Mouse (Mus musculus) forebrain, embryonic 11.5 days (tissue): ENCODE data around the gene Med13l. TPM values are rescaled to one million over a fixed set of nuclear protein-coding genes. Genes with fewer than 3 reads are reported as not detected.
A peak's percentile ranks its signal among the peaks of the same experiment; 100 is the strongest.

Source experiments
- ATAC-seq: fragments of 200-750 bp; cut with Nextera tagmentation; replicated peaks from 2 replicates; pipeline ENCODE4 v1.8.0; 2017; ENCODE audit warnings: moderate TSS enrichment; ENCODE audit not compliant: low FRiP score
- DNase-seq: peaks from one replicate; pipeline ENCODE4 v3.0.0-alpha.2; 2017; ENCODE audit warnings: low spot score
- H3K27ac ChIP-seq: fragments of 300-500 bp; sonication (generic); 2 replicates; pipeline ENCODE4 v1.5.1; 2014; ENCODE audit warnings: low read depth, low read length
- H3K27me3 ChIP-seq: fragments of 300-500 bp; sonication (generic); 2 replicates; pipeline ENCODE4 v1.6.1; 2014; ENCODE audit warnings: mild to moderate bottlenecking, low read length, mixed read lengths; ENCODE audit not compliant: control insufficient read depth, insufficient read depth
- H3K36me3 ChIP-seq: fragments of 300-500 bp; sonication (generic); 2 replicates; pipeline ENCODE4 v1.6.1; 2014; ENCODE audit warnings: mild to moderate bottlenecking, low read length, moderate library complexity, mixed read lengths; ENCODE audit not compliant: control insufficient read depth, insufficient read depth
- H3K4me1 ChIP-seq: fragments of 300-500 bp; sonication (generic); replicated peaks from 2 replicates; pipeline ENCODE4 v1.6.1; 2014; ENCODE audit warnings: low read length, mixed read lengths; ENCODE audit not compliant: control insufficient read depth, insufficient read depth
- H3K4me2 ChIP-seq: fragments of 300-500 bp; sonication (generic); 2 replicates; pipeline ENCODE4 v1.6.1; 2014; ENCODE audit warnings: low read depth, mild to moderate bottlenecking, low read length, moderate library complexity, mixed read lengths; ENCODE audit not compliant: severe bottlenecking
- H3K4me3 ChIP-seq: fragments of 300-500 bp; sonication (generic); 2 replicates; pipeline ENCODE4 v1.5.1; 2014; ENCODE audit warnings: low read depth, low read length
- H3K9ac ChIP-seq: fragments of 300-500 bp; sonication (generic); 2 replicates; pipeline ENCODE4 v1.6.1; 2014; ENCODE audit warnings: low read length
- H3K9me3 ChIP-seq: fragments of 300-500 bp; sonication (generic); 2 replicates; pipeline ENCODE4 v1.6.1; 2016; ENCODE audit warnings: low read length, mixed read lengths; ENCODE audit not compliant: control insufficient read depth
- WGBS: fragments of 180-500 bp; shearing (Covaris S2); extraction: QIAGEN DNeasy Blood & Tissue Kit; methylation state at CpG from one replicate; pipeline ENCODE4 v1.1.7; 2014; 5-methylcytosine and 5-hydroxymethylcytosine counted together
- polyA plus RNA-seq: library from polyadenylated mRNA; unstranded; fragments of >200 nt; fragmentation: Nextera tagmentation; extraction: Ambion mirVana; gene quantifications from 2 replicates; pipeline ENCODE4 v1.2.1, GENCODE M21; 2014

Gene Med13l
- polyA plus RNA-seq, 1 experiment from 2014 or later: 15.1 TPM

DNA sequence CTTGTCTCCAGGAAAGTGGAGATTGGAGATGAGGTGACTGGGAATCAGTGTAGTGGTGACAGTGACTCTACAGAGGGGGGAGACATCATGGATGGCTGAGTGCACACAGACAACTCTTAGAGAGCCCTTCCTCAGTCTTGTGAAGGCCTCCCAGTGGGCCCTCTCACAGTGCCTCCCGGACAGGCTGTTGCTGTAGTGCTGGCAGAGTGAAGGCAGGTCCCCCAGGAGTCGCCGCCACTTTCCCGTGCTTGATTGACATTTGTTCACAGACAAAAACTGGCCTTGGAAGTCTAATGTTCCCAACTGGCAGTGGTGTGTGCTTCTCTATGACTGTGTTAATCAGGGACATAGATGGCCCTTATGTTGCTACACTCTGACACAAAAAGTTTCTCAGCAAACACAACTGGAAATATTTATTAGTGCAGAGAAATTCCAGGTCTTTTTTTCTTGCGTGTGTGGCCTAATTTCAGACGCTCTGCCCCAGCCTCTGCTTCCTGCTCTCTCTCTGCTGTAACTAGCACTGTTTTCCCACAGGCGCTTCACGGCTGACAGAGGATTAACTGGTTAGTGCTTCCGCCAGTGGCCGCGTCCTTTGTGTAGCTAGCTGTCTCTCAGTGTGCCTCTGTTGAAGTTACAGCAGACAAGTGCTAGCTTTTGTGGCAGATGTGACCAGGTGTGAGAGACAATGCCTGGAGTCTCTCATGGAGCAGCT is 75.2 kb downstream of the Med13l start:
- ATAC-seq (0 out of 2 replicates have a peak, but pooled peaks have one; percentile 36), DNase-seq (no peak)
- H3K36me3 ChIP-seq: no peaks in the 10 kb centered on the region
- 6% methylated on average over 11 of the region's 11 CpGs for WGBS
- H3K9me3 ChIP-seq: no peaks in the 10 kb centered on the region
- peak overlapping the region; percentile 19; the same call in 1 of the 2 replicates for H3K27ac ChIP-seq
- peak overlapping the region; percentile 7; the same call in 1 of the 2 replicates for H3K9ac ChIP-seq
- H3K4me3 ChIP-seq: no peak overlapping the region
- peaks cover 12% of the 10 kb centered on the region for H3K4me1 ChIP-seq
- H3K27me3 ChIP-seq: no peaks in the 10 kb centered on the region
- H3K4me2 ChIP-seq: no peak overlapping the region

DNA sequence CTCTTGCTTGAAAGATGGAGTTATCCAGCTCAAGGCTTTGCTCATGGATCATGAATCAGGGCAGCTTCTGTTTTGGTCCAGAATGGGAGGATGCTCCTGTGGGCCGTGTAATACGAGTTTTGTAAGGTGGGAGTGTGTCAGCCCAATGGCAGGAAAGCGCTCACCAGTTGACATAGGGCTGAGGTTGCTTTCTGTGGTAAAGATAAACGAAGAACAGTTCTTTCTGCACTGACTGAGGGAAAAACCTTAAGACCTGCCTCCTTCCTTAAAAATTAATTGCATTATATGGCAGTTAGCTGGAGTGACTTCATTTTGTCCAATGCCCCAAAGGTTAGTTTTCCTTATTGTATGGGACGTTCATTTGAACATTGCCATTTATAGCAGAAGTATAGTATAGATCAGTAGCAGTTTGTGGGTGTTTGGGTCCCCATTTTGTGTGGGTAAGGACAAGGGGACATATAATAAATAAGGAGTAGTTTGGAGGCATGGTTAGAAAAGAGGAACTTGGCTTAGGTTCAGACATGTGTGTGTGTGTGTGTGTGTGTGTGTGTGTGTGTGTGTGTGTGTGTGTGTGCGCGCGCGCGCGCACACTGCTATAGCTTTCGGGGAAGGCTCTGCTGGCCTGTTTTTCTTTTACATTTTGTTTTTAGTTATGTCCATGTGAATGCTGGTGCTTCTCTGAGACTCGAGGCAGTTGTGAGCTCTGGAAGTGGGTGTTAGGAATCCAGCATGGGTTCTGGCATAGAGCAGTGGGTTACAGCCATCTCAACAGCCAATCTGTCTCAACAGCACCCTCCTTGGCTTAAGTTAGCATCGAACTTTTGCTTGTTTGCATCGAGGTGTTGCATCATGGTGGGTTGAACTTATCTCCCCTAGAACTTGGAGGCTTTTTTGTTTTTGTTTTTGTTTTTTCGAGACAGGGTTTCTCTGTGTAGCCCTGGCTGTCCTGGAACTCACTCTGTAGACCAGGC is 76.2 kb downstream of the Med13l start:
- DNase-seq (no peak), ATAC-seq (no peak)
- Histone ChIP-seq H3K4me1 (peaks cover 12% of the 10 kb centered on the region), H3K27ac (no peak overlapping the region), H3K4me2 (no peak overlapping the region), H3K9me3 (no peaks in the 10 kb centered on the region), H3K27me3 (no peaks in the 10 kb centered on the region), H3K4me3 (no peak overlapping the region), H3K36me3 (no peaks in the 10 kb centered on the region), H3K9ac (no peak overlapping the region)
- 89% methylated on average over 16 of the region's 16 CpGs for WGBS

GRCm38 (mm10) chr5:118637931-118638330 is 77.5 kb downstream of the Med13l start:
- WGBS: 71% methylated on average over 4 of the region's 4 CpGs

DNA sequence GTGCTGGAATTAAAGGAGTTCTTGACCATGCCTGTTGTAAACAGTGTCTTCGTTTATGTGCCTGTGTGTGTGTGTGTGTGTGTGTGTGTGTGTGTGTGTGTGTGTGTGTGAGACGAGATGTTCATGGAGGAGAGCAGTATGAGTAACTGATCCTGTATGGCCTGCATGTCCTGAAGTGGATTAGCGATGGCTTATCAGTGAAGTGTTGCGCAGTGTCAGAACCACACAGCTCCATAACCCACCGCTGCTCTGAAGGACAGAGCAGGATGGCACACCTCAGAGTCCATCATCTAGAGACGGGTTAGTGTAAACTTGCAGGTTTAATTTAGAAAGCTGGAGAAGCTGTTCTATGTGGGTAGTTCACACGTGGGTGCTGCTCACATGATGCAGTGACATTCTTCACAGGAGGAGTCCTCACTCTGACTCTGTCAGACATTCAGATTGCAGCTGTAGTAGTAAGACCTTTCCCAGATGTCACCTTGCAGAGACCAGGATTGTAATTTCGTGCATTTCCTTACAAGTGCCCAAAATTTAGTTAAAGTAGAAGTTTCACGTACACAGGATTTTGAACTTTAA is 78.1 kb downstream of the Med13l start:
- H3K4me2 ChIP-seq: no peak overlapping the region
- H3K4me3 ChIP-seq: no peak overlapping the region
- 88% methylated on average over 9 of the region's 9 CpGs for WGBS
- no peaks in the 10 kb centered on the region for H3K27me3 ChIP-seq
- no peak for ATAC-seq
- no peak for DNase-seq
- peaks cover 12% of the 10 kb centered on the region for H3K4me1 ChIP-seq
- no peak overlapping the region for H3K27ac ChIP-seq
- H3K36me3 ChIP-seq: no peaks in the 10 kb centered on the region
- H3K9me3 ChIP-seq: no peaks in the 10 kb centered on the region
- H3K9ac ChIP-seq: no peak overlapping the region

More at GRCm38 (mm10) chr5:118637931-118638330, 77.5 kb downstream of the Med13l start:
- no peak overlapping the region for H3K4me2 ChIP-seq
- no peak overlapping the region for H3K4me3 ChIP-seq
- H3K36me3 ChIP-seq: no peaks in the 10 kb centered on the region
- peaks cover 12% of the 10 kb centered on the region for H3K4me1 ChIP-seq
- DNase-seq (no peak), ATAC-seq (no peak)
- no peak overlapping the region for H3K27ac ChIP-seq
- H3K27me3 ChIP-seq: no peaks in the 10 kb centered on the region
- H3K9ac ChIP-seq: no peak overlapping the region
- no peaks in the 10 kb centered on the region for H3K9me3 ChIP-seq

DNA sequence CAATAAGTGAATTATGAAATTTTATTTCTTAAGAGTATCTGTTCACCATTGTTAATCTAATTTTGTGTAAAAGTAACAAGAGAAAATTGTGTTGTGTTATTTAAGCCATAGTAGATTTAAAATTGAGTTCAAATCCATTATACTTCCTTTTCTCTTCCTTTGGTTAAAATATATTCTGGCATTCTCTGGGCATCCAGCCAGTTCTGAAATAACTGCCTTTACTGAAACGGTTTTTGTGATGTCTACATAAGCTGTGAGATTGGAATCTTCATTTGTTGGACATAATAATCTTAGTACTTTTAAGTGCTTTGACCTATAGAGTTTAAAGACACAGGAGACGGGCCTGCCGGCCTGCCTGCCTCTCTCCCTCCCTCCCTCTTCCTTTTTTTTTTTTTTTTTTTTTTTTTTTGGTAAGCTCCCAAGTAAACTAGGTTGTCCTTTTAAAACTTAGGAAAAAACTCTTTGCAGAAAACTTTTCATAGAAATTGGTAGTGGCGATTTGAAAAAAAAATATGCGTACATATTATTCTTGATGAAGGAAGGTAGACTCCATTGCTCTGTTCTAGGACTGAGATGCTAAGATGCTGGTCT is 78.7 kb downstream of the Med13l start:
- WGBS: 79% methylated on average over 5 of the region's 5 CpGs
- ATAC-seq (no peak), DNase-seq (no peak)
- no peak overlapping the region for H3K9ac ChIP-seq
- no peaks in the 10 kb centered on the region for H3K27me3 ChIP-seq
- no peak overlapping the region for H3K4me3 ChIP-seq
- H3K4me1 ChIP-seq: peaks cover 12% of the 10 kb centered on the region
- H3K9me3 ChIP-seq: no peaks in the 10 kb centered on the region
- no peak overlapping the region for H3K27ac ChIP-seq
- H3K4me2 ChIP-seq: no peak overlapping the region
- H3K36me3 ChIP-seq: no peaks in the 10 kb centered on the region

GRCm38 (mm10) chr5:118644041-118644440 is 83.6 kb downstream of the Med13l start:
- no peaks in the 10 kb centered on the region for H3K36me3 ChIP-seq
- ATAC-seq (no peak), DNase-seq (no peak)
- no peaks in the 10 kb centered on the region for H3K9me3 ChIP-seq
- no peak overlapping the region for H3K4me3 ChIP-seq
- H3K9ac ChIP-seq: no peak overlapping the region
- H3K27me3 ChIP-seq: no peaks in the 10 kb centered on the region
- no peak overlapping the region for H3K4me2 ChIP-seq
- 93% methylated on average over 12 of the region's 12 CpGs for WGBS
- H3K4me1 ChIP-seq: peaks cover 7% of the 10 kb centered on the region
- no peak overlapping the region for H3K27ac ChIP-seq

DNA sequence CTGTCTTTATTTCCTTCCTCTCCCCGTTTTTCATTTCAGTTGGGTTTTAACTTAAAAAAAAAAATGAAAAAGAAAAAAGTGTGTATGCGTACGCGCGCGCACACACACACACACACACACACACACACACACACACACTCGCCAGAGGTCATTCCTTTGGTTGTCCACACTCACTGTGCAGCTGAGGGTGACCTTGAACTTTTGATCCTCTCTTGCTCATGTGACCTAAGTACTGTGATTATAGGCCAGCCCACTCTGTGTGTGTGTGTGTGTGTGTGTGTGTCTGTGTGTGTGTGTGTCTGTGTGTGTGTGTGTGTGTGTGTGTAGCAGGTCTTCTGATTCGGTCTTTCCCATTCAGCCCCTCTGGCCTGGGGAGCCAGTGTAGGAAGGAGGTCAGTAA is 84.0 kb downstream of the Med13l start:
- H3K4me1 ChIP-seq: peaks cover 7% of the 10 kb centered on the region
- no peak for ATAC-seq

GRCm38 (mm10) chr5:118645196-118645805 is 84.8 kb downstream of the Med13l start:
- Histone ChIP-seq H3K9ac (no peak overlapping the region), H3K9me3 (no peaks in the 10 kb centered on the region), H3K4me2 (no peak overlapping the region), H3K36me3 (no peaks in the 10 kb centered on the region), H3K4me1 (peaks cover 7% of the 10 kb centered on the region), H3K4me3 (no peak overlapping the region), H3K27ac (no peak overlapping the region), H3K27me3 (no peaks in the 10 kb centered on the region)
- ATAC-seq: no peak
- no peak for DNase-seq
- 86% methylated on average over 10 of the region's 10 CpGs for WGBS

More for the DNA sequence above, 84.0 kb downstream of the Med13l start:
- 92% methylated on average over 8 of the region's 8 CpGs for WGBS
- Histone ChIP-seq H3K4me3 (no peak overlapping the region), H3K27me3 (no peaks in the 10 kb centered on the region), H3K36me3 (no peaks in the 10 kb centered on the region), H3K9ac (no peak overlapping the region), H3K27ac (no peak overlapping the region), H3K4me2 (no peak overlapping the region), H3K9me3 (no peaks in the 10 kb centered on the region)
- no peak for DNase-seq
